Mouse (Mus musculus) liver, embryonic 14.5 days (tissue): ENCODE results near the gene Fnbp4.

ENCODE experiments used
- CTCF ChIP-seq: IDR thresholded peaks from 2 replicates; pipeline ENCODE4 v1.5.1; 2016; ENCODE audit warnings: antibody characterized with exemption, low read depth, control low read depth
- EP300 ChIP-seq: IDR thresholded peaks from 2 replicates; pipeline ENCODE4 v1.6.1; 2016; ENCODE audit warnings: antibody characterized with exemption, low read depth

DNA sequence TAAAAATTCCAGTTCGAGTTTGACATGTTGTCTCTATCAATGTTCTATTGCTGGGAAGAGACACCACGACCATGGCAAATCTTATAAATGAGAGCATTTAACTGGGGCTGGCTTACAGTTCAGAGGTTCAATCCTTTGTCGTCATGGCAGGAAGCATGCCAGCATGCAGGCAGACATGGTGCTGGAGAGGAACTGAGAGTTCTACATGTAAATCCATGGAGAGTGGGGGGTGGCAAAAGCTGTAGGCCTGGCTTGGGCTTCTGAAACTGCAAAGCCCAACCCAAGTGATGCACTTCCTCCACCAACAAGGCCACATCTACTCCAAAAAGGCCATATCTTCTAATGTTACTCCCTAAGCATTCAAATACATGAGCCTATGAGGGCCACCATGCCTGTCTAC lies 75.7 kb downstream of the Fnbp4 start:
- TF ChIP-seq CTCF (no peak), EP300 (no peak)
